Mouse (Mus musculus) embryo, embryonic 10 days (tissue): ENCODE results near the gene Ubiad1.

Experiments used
- DNase-seq: peaks from one replicate; pipeline ENCODE4 v3.0.0-alpha.2; 2015; ENCODE audit warnings: low spot score

Gene Ubiad1

DNA sequence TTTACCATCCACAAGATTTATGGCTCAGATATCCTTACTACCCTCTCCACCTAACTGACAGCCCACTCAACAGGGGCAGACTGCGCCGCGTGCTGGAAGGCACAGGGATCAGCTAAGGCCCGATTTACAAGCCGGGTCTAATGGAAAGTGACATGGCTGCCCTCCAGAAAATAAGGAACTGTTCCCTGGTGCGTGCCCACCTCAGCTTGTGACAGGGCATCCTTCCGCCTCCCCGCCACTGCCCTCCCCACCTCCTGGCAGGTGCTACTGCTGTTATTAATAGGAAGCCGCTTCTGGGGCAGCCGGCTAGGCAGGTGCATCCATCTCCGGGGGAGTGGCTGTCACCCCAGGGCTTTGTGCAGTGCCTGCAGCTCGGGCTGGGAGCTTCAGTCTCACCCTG, 41.2 kb downstream of the Ubiad1 start:
- DNase-seq, result peak; percentile 31

DNA sequence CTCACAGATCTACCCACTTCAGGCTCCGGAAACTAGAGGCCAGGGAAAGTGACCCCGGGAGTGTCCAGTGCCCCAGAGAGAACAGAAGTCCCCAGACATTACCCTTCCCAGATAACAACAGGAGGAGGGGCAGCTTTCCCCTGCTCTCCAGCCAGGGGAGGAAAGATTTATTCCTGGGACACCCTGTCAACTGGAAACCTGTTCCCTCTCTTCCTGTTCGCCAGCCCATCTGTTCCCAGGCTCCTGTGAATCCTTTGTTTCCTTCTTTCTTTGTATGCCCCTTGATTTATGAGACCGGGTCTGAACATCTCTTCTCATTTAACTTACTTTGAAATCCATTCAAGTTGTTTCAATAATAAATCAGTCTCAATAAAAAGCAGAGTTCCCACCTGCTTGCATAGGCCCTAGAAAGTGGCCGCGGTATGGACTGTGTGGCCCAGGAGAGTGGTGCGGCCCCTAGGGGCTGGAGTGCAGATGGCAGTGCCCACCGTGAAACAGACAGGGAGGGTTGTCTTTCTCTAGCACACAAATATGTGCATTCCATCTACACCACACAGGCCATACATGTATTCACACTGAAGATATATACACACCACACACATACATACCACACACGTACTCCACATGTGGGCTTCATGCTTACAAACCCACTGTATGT, 45.0 kb downstream of the Ubiad1 start:
- DNase-seq, result peak; percentile 65

DNA sequence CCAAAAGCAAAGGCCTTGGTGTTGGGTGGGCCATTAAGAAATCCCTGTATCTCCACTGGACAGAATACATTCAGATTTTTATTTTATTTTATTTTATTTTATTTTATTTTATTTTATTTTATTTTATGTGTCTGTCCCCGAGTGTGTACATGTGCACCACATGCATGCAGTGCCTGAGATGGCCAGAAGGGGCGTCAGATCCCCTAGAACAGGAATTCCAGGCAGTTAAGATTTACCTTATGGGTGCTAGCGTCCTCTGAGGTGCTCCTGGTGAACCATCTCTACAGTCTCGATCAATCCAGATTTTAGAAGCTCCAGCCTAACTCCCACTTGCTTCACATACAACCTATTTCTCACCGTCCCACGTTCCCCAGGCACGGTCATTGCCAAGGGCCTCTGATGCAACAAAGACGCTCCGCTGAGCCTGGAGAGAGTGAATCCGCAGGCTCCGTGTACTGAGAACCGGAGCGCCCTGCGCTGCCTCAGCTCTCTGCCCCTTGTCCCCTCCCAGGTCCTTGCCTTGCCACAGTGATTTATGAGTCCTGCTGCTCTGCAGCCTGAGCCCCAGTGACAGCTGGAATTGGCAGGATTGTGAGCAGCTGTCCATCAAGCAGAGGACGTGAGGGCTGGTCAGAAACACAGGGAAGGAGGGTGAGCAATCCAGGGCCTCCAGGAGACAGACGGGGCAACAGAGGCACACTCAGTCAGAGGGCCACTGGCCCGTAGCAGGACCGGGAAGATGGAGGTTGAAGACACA, 46.9 kb downstream of the Ubiad1 start:
- peak; percentile 58 for DNase-seq

DNA sequence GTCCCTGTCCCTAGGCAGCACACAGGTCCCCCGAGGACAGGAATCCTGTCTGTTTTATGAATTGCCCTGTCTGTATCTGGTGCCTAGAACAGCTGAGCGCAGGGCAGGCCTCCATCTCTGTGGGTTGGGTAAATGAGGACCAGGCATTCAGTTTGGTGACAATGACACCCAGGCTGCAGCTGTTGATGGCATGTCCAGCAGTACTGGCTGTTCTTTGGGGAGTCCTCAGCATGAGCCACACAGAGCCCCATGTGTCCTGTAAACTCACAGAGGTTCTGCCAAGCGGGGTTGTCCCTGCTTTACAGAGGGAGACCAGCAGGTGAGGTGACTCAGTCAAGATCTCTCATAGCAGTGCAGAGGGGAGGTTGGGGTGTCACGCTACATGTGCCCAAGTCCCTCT, 47.5 kb downstream of the Ubiad1 start:
- DNase-seq, result no peak

DNA sequence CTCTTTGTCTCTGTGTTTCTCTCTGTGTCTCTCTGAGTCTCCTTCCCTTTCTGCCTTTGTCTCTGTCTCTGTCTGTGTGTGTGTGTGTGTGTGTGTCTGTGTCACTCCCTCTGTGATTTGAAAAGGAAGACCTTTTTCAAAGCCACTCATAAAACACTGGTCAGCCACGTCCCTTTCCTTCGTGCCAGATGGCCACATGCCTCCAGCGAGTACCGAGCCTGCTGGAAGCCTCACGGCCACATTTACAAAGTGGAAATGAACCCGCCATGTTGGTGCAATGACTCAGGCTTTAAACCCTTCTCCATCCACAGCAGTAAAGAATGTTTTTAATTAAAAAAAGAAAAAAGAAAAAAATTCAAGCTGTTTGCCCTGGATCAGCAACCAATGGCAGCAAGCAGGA, 48.7 kb downstream of the Ubiad1 start:
- DNase-seq, result no peak

DNA sequence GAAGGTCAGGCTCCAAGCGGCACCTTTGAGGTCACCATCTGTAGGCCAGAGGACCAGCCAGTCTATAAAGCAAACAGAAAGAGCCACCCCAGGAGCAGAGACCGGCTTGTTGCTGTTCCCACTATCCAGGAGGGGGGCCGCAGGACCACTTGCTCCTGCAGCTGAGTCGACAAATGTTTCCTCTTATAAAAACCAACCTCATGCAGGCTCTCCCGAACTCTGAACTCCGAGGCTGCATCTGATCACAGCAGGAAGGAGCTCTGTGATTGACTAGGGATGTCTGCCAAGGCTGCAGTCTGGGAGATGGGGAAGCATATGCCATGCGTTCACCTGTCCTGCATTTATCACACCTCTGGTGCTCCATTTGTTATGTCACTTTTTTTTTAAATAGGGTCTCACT, 49.4 kb downstream of the Ubiad1 start:
- peak; percentile 46 for DNase-seq

DNA sequence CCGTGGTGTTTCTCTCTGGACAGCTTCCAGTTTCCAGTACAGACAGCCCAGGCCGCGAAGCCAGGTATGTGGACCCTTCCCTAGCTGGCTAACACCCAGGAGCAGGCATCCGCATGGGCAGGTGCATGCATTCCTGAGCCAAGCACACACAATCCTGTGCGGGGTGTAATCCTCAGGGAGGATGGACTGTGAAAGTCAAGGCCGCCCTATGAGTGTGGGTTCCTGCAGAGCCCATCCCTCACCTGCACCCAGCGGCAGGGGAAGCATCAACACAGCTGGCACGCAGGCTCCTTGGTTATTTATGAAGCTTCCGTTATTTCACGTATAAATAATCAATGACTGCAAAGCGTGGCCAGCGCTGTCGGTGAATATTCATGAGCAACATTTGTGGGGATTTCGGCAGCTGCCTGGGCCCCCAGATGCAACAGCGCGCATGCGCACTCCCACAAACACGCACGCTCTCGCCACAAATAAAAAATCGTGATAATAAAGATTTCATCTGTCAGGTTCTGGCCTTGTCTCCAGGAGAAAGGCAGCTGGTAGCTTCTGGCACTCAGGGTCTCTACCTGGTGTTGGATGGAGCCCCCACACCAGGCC, 52.8 kb downstream of the Ubiad1 start:
- DNase-seq, result no peak

DNA sequence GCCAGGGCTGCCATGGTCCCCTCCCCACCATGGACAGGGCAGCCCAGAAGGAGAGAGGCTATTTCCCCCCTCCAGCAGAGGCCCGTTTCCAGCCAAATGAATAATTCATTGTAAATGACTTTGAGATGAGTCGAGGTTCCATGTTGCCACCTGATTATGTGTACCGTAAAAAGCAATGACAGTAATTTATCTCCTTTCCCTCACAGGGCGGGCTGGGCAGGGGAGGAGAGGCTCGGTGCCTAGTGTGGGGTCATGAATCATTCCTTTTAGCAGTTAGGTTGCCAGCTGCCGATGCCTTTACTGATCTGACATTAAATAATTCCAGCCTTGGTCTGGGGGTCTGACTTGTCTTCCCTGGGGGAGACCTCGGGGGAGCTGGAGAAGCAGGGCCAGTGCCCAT, 54.9 kb downstream of the Ubiad1 start:
- DNase-seq, result no peak

DNA sequence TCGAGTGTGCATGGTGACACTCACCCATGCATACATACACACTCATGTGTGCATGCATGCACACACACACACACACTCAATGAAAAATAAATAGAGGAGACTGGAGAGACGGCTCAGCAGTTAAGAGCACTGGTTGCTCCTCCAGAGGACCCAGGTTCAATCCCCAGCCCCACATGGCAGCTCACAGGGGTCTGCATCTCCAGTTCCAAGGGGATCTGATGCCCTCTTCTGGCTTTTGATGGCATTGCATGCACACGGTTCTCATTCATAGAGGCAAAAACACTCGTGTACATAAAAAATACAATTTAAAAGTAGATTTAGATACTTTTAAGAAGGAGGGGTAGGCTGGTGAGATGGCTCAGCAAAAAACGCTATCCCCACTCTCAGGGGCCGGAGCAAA, 55.5 kb downstream of the Ubiad1 start:
- no peak for DNase-seq

DNA sequence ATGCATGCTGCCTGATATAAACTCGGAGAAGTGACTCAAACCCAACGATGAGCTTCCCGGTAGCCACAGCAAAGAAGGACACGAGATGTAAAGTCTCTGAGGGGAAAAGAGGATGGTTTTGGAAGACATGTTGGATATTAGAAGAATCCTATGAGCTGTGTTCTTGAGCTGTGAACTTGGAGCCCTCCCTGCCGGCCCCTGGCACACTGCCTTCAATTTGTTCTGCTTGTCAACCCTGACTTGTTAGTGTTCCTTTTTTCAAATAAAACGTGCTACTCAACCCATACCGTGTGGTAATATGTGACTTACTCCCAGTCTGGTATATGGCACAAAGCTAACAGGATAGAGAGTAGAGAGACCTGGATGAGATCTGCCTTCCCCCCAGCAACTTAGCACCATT, 59.3 kb downstream of the Ubiad1 start:
- DNase-seq, result no peak
